8 mouse cellular contexts compared by ENCODE assay signal in genomic region chr2:103796211-103796860, GRCm38 (mm10). TPM values are rescaled to one million over a fixed set of nuclear protein-coding genes. Genes with fewer than 3 reads are reported as not detected.
DNase-seq lines count a peak whose midpoint lies in the region; ATAC-seq and TF ChIP-seq lines count a peak whose summit lies in the region.

No protein-coding gene starts in this region.

- H3K4me3 ChIP-seq in hindbrain, postnatal 0 days (ENCODE audit: low read length) = peak overlapping the region; percentile 68

- peak; percentile 67 for DNase-seq in NIH3T3 (ENCODE audit: low read depth)
- peak; percentile 68 for DNase-seq in cerebellum, adult 9-11 months
- peak; percentile 46 to 55 for DNase-seq in frontal cortex, postnatal 10 days (ENCODE audit: low spot score in 2 of 2)
- DNase-seq in hindbrain, postnatal 0 days (ENCODE audit: low spot score) = peak; percentile 65
- DNase-seq in left cerebral cortex, adult 8-10 months (ENCODE audit: low spot score in 2 of 2) = peak; percentile 33 to 50
- peak; percentile 66 to 75 for DNase-seq in right cerebral cortex, postnatal 10 days (ENCODE audit: low spot score in 2 of 2)
- DNase-seq in urinary bladder, adult 2 months (ENCODE audit: low spot score) = peak; percentile 56

- H3K4me2 ChIP-seq in hindbrain, postnatal 0 days (ENCODE audit: low read depth, low read length) = peak overlapping the region; percentile 70

- peak overlapping the region; percentile 92 for H3K9ac ChIP-seq in hindbrain, postnatal 0 days (replicated peaks; ENCODE audit: low read length)

- H3K27ac ChIP-seq in hindbrain, postnatal 0 days = peak overlapping the region; percentile 98

- no peaks in the 10 kb centered on the region for H3K4me1 ChIP-seq in hindbrain, postnatal 0 days (ENCODE audit: insufficient read depth, low read length)

- no peaks in the 10 kb centered on the region for H3K27me3 ChIP-seq in hindbrain, postnatal 0 days (ENCODE audit: insufficient read depth, low read length)

- WGBS in hindbrain, postnatal 0 days = under 1% methylated on average over 37 of the region's 42 CpGs

- peak; percentile 44 for ATAC-seq in hindbrain, postnatal 0 days
- peak; percentile 38 for ATAC-seq in megakaryocyte, adult 5-6 weeks (ENCODE audit: poor library complexity, severe bottlenecking)

- no peak for TF ChIP-seq CTCF in hindbrain, postnatal 0 days (IDR thresholded peaks at IDR 0.05; ENCODE audit: low read depth)

- no peaks in the 10 kb centered on the region for H3K9me3 ChIP-seq in hindbrain, postnatal 0 days (ENCODE audit: low read length)

- H3K36me3 ChIP-seq in hindbrain, postnatal 0 days (ENCODE audit: insufficient read depth, low read length) = 0 out of 2 replicates have a peak, but pooled peaks cover 3% of the 10 kb centered on the region

RNA-seq across cellular contexts. Expression of gene Caprin1, which starts 1.1 kb away (rescaled TPM):
- 254 and 296 TPM in 2 replicates for total RNA-seq in hindbrain, postnatal 0 days (2014; rRNA removed)
- 208 and 210 TPM in 2 replicates for polyA plus RNA-seq in hindbrain, postnatal 0 days (2015; fragmentation: Nextera tagmentation; extraction: Ambion mirVana)
- total RNA-seq in left cerebral cortex, adult 8-10 months (2022) = 100 to 1,000 TPM; 218 to 270 (median 243) TPM
- total RNA-seq in megakaryocyte, adult 5-6 weeks (2015) = 209 and 211 TPM in 2 replicates
- total RNA-seq in megakaryocyte, adult 5-6 weeks (2017) = 242 and 276 TPM in 2 replicates
- 107 and 119 TPM in 2 replicates for polyA plus RNA-seq in urinary bladder, adult 2 months (2012; rRNA removed)

RNA-seq across cellular contexts. Expression of gene Nat10, which starts 35.3 kb away (rescaled TPM):
- total RNA-seq in hindbrain, postnatal 0 days (2014; rRNA removed) = 36.5 and 50.2 TPM in 2 replicates
- polyA plus RNA-seq in hindbrain, postnatal 0 days (2015; fragmentation: Nextera tagmentation; extraction: Ambion mirVana) = 12.6 and 12.8 TPM in 2 replicates
- 10 to 100 TPM; 29.8 to 39.8 (median 36.5) TPM for total RNA-seq in left cerebral cortex, adult 8-10 months (2022)
- total RNA-seq in megakaryocyte, adult 5-6 weeks (2015) = 6.2 and 13.9 TPM in 2 replicates
- total RNA-seq in megakaryocyte, adult 5-6 weeks (2017) = 12.1 and 14.7 TPM in 2 replicates
- polyA plus RNA-seq in urinary bladder, adult 2 months (2012; rRNA removed) = 27.3 and 34.1 TPM in 2 replicates

Comparison
In these comparisons a context has a peak if more than half of its experiments do, and no peak if none do; other contexts are left out.
1. Peak in every context shown above with its lines: DNase-seq, ATAC-seq, H3K4me3 ChIP-seq and H3K27ac ChIP-seq.